Mouse (Mus musculus): ENCODE results near the gene Mdga1. TPM values are rescaled to one million over a fixed set of nuclear protein-coding genes. Genes with fewer than 3 reads are reported as not detected.
A peak's percentile ranks its signal among the peaks of the same experiment; 100 is the strongest.

The Mdga1 gene
- total RNA-seq, 2 experiments from 2014 or later = 2.3 to 8.3 TPM

DNA sequence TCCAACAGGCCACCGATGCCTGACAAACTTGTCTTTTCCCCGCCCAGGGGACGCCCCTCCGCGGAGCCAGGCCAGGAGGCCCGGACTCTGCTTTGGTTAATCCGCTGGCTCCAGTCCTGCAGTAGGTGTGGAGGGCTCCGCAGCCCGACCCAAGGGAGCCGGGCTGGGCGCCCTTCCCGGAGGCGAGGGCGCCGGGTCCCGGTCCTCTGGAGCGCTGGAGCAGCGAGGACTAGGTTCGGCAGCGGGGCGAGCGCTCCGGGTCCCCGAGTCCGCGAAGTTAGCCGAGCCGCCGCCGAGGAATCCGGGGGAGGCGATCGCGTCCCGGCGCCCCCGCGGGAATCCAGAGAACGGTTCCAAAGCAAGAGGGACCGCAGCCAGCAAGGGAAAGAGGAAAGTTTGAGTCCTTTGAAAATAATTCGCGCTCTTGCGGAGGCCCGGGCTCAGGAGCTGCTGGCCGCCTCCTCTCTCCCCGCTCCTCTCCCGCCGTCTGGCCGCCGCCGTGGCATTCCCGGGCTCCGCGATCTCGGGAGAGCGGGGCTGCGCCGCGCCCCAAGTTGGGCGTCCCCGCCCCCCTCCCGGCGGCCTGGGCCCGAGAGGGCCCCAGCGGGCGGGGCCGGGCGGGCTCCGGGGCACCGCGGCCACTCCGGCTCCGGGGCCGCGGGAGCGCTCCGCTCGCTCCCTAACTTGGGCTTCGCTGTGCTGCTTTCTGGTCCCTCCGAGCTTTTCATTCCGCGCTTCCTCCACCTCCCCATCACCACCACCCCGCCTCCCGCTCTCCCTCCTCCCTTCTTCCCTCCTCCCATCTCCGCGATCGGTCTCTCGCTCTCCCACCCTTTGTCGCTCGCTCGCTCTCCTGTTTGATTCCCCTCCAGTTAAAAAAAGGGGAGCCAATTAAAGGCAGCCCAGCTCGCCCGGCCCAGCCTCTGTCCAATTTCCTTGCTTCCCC, 81.7 kb downstream of the Mdga1 start:
- ATAC-seq (replicated peaks; ENCODE audit: poor library complexity) = no peak

DNA sequence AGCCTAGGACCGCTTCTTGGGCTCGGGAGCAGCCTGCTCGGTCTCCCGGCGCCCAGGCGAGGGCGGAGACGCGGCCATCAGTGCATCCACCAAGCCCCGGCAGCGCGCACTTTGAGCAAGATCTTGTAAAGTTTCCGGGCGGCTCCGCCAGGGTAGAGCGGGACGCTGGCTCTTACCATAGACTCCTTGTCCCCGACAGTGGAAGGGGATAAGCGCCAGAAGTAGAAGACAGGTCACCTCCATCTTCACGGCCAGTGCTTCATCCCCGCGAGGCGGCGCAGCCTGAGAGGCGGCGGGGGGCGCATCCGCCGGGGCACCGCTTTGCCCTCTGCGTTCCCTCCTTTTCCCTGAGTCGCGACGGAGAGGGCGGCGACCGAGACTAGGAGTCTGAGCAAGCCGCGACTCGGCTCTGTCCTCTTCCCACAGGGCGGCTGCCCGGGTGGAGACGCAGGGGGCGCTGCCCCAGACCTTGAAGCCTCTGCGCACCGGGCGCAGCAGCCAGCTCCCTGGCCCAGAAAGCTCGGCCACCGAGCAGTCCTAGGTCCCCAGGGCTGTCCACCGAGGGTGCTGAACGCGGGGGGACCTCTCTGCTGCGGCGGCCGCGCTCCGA, 82.5 kb downstream of the Mdga1 start:
- peak; percentile 42 for ATAC-seq (replicated peaks; ENCODE audit: poor library complexity)

DNA sequence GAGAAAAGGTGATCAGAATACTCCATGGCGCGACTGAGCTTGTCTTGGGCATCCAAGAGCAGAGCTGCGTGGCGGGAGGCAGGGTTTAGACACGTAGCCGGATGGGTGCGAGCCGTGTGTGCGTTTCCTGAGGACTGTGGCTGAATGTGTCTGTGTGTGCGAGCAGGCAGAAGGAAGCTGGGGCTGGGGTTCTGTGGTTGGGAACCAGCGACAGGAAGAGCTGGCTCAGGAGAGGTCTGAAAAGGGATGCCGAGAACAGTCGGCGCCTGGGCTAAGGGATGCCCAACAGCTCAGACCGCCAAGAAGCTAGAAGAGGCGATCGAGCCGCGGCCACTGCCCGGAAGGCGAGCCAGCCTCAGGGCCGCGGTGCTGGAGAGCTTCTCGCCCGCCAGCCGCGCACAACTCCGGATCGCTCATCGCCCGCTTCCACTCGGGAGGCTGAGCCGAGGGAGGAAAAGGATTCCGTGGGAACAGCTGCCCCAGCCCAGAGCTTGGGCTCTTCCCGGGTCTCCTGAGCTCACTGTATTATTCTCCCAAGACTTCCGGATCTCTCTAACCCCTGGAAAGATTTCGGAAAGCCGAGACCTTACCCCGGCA, 83.1 kb downstream of the Mdga1 start:
- peak; percentile 27 for ATAC-seq (replicated peaks; ENCODE audit: poor library complexity)

DNA sequence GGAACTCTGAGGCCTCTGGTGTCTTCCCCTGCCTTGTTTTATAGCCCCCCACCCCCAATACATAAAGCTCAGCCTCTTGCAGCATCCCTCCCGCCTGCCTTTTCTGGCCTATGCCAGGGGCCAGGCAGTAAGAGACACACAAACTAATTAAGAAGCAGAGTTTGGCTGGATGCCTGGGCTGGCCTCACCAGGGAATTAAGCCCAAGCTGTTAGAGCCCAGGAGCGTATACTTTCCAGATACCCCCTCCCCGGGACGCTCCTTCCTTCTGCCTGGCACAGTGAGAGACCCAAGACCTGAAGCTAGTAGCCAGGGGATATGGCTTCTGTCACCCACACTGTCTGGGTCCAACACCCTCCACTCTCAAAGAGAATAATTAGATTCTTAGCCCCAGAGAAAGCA, 83.8 kb downstream of the Mdga1 start:
- no peak for ATAC-seq (replicated peaks; ENCODE audit: poor library complexity)

- no peak for ATAC-seq (replicated peaks; ENCODE audit: poor library complexity)
Measured at GRCm38 (mm10) chr17:29884596-29884995, 85.3 kb downstream of the Mdga1 start.

DNA sequence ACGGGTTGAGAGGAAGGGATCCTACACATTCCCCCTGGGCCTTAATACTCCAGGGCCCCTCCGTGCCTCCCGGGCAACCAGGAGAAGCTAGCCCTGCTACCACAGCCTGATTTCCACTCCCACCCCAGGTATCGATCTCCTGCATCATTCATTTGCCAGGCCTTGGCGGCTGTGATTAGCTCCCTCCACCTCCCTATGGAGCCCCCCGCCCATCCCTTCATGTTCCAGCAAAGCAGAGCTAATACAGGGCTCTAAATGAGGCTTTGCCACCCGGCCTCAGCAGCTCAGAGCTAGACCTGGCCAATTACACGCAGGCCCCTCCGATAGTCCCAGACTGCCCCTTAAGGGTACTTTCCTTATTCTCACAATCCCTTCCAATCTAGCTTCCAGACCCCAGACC, 86.5 kb downstream of the Mdga1 start:
- ATAC-seq (replicated peaks; ENCODE audit: poor library complexity) = no peak

DNA sequence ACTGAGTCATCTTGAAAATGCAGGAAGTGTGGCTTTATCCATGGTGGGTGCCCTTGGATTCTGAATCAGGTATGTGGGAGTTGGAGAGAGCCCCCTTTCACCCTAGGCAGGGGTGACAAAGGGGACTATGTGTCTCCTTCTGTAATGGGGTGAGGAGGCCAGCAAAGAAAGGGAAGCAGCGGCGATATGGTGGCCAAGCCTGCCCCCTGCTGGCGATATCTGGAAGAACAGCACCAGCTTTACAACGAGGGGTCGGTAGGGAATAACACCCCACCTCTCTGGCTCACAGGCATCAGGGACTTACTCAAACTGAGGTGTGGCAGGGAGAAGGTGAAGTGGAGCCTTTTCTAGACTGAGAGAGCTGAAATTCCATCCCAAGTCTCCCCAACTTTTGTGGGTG, 87.0 kb downstream of the Mdga1 start:
- ATAC-seq (replicated peaks; ENCODE audit: poor library complexity) = peak; percentile 71

- ATAC-seq (replicated peaks; ENCODE audit: poor library complexity) = no peak
Measured at GRCm38 (mm10) chr17:29880251-29880650, 89.6 kb downstream of the Mdga1 start.

DNA sequence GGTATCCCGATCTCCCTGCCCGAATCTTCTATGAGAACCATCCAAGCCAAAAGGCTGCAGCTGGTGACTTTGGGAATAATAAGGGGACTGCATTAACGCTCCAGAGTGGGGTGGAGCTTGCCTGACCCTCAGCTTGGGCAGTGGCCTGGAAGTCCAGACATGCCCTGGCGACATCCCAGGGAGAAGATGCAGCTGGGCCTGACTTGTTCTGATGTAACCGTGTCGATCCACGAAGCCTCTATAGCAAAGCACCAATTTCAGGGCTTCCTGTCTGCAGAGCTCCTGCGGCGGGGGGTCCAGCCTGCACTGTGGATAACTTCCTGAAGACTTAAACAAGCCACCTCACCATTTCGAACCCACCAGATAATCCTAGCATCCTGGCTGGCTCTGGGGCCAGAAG, 90.9 kb downstream of the Mdga1 start:
- ATAC-seq (replicated peaks; ENCODE audit: poor library complexity) = no peak

DNA sequence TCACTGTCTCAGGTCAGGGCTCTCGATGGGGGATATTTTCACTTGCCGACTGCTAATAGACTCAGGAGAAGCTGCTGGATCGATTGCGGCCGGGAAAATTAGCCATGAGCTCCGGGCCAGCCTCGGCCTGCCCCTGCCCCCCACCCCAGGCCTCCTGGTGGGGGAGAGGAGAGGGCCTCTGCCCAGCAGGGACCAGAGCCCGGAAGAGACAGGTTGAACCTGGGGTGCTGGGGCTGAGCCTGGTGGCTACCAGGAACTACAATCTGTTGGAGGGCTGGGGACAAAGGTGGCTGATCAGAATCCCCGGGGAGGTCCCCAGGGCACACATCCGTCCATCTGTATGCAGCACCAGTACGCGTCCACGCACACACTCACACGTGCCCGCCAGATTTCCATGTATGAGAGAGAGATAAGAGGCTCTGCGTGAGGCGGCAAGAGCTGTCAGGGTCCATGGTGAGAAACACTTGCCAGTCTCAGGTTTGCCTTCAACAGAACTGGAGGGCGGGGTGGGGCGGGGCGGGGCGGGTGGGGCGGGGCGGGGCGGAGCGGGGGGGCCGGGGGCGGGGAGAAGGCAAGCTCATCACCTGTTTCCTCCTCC, 95.7 kb downstream of the Mdga1 start:
- ATAC-seq (replicated peaks; ENCODE audit: poor library complexity) = peak; percentile 62

DNA sequence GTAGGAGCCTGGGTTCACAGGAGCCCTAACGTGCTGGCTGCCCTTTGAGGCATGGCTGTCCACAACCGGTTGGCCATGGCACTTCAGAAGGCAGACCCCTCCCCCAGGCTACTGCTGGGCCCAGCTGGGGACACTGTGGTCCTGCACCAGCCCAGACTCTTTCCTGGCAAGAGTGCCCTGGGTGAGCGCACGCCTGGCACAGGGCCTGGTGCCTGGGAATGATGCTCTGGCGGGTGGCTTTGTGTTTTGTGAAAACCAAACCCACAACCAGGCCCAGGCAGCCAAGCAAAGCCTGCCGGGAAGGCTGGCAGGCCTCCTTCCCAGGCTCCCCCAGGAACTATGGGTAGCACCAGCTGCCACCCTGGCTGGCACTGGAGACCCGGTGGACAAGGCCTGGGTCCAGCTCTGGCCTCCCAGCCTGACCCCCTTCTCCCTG, 96.3 kb downstream of the Mdga1 start:
- no peak for ATAC-seq (replicated peaks; ENCODE audit: poor library complexity)

DNA sequence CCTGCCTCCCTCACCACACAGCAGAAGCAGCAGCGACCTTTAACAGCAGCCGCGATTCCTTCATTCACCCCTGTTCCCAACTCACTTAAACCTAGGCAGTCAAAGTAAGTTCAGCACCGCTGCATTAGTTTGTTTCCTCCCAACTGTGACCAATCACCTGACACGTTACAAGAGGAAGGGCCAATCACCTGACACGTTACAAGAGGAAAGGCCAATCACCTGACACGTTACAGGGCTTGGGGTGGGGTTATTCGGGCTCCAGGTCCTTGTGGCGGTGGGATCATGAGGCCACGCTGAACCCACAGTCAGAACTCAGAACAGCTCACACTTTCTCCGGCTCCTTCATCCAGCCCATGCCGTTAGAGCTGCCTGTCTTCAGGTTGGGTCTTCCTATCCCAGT, 99.6 kb downstream of the Mdga1 start:
- no peak for ATAC-seq (replicated peaks; ENCODE audit: poor library complexity)

DNA sequence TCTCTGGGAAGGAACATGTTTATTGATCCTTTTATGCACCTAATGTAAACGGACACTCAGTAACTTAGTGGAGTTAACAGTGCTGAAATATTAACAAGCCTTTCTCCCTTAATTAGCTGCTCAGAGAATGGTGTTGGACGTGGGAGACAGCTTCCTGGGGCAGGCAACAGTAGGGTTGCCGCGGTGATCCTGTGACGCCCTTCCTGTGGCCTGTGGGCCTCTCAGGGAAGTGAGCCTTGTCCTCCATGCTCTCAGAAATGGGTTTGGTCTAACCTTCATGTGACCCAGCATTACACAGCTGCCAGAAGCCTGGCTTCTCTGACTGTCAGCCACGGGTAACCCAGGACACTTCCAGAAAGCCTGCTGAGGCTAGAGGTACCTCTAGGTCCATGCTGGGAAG, 104.0 kb downstream of the Mdga1 start:
- peak; percentile 32; the same call in 1 of the 2 replicates for ATAC-seq (replicated peaks; ENCODE audit: poor library complexity)

DNA sequence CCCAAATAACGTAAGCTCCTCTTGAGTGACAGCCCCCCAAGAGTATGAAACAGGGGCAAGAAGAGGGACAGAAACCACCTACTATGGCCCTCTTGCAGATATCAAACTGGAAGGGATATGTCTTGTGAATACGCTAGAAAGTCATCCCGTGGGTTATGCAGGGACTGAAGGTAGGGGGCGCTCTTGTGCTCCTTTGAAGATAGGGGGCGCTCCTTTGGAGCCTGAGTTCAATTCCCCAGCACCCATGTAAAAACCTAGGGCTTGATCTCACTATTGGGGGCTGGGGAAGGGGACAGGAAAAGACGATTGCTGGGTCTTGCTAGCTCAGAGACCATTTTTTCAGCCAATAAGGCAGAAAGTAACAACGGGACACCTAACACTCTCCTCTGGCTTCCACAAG, 105.4 kb downstream of the Mdga1 start:
- ATAC-seq (replicated peaks; ENCODE audit: poor library complexity) = no peak

DNA sequence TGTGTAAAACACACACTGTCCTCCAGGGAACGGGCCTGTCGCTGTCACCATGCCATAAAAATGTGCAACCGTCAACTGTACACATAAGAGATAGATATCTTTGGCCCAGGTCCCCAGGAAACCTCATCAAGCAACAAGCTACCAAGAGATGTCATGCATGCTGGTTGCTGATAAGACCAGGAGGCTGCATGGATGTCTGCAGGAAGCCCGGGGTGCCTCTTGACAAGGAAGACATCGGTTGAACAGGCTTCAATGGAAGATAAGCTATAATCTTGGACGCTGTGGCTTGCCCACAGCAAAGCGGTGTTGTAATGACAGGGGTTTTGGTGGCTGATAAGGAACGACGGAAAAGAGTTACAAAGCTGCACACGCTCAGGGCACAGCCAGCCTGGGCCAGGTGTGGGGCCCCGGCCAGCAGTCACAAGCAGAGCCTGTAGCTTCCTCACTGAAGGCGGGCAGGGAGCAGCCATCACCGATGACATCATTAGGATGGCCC, 110.1 kb downstream of the Mdga1 start:
- peak; percentile 85 for ATAC-seq (replicated peaks; ENCODE audit: poor library complexity)

DNA sequence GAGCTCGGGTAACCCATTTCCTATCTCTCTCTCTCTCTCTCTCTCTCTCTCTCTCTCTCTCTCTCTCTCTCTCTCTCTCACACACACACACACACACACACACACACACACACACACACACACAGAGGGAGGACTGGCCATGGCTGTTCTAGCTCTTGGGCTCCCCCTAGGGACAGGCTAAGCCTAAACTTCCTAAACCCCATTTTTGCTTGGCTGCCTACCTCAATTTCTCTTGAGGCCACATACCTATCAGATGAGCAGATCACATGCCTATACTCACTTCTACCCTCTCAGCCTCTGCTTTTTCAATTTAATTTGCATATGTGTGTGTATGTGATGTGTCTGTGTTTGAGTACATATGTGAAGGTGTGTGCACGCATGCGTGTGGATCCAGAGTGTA, 111.1 kb downstream of the Mdga1 start:
- ATAC-seq (replicated peaks; ENCODE audit: poor library complexity) = peak; percentile 35

GRCm38 (mm10) chr17:29855702-29856580, 113.9 kb downstream of the Mdga1 start:
- ATAC-seq (replicated peaks; ENCODE audit: poor library complexity) = no peak

DNA sequence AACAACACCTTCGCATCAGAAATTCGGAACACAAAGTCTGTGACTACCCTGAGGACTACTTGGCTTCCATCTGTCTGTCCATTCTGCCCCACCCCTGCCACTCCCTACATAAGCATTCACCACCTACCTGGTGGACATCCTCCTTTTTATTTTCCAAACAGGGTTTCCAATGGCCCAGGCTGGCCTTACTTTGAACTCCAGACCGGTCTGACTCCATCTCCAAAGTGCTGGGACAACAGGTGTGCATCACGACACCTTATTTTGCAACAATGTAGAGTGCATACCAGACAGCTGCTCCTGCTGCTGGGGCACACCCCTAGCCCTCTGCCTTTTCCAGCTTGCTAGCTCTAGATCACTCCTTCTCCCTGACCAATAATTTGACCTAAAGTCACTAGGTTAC, 115.1 kb downstream of the Mdga1 start:
- ATAC-seq (replicated peaks; ENCODE audit: poor library complexity) = no peak

DNA sequence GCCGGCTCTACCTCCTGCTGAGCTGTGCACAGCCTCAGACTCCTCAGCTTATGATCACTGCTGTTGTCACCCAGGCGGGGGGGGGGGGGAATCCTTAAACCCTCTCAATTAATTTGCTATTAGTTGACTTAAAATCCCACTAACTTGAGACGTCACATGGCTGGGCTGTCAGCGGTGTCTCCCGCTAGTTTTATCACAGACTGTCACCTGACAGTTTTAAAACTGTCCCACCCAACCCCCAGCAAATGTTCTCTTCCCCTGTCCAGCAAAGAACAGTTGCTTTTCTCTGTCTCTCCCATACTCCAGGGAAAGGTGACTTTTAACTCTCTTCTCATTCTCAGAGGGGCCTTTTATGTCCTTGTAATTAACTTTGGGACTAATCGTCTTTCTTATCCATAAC, 115.5 kb downstream of the Mdga1 start:
- ATAC-seq (replicated peaks; ENCODE audit: poor library complexity) = no peak

DNA sequence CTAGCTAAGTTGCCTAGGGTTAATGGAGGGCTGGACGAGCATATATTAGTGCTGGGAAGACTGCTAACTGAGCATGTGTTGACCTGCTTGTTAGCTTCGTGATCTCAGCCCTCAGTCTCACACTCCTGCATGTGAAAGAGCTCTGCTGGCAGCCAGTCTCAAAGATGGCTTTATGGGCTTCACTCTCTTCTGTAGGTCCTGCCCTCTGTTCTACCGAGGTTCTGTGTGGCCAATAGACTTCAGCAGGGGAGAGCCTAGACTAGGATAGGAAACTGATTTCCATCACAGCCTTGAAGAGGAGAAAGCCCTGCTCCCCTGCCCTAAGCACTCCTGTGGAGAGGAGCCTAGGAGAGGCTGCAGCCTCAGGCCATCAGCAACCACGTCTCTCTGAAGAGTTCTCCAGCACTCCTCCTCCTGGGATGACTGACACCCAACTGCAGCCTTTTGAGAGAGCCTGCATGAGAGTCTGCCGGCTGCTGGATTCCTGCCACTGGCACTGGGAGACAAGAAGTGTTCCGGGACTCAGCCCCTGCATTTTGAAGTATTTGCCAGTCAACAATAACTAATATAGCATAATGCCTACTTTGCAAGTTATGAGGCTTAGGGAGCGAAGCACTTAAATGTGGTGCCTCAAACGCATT, 116.9 kb downstream of the Mdga1 start:
- ATAC-seq (replicated peaks; ENCODE audit: poor library complexity) = no peak
